Mouse (Mus musculus): Measurements from ENCODE around the gene Rb1.

- TF ChIP-seq USF1 (IDR thresholded peaks at IDR 0.05; ENCODE audit: low read depth) (no peak), CTCF (IDR thresholded peaks at IDR 0.05; ENCODE audit: control insufficient read depth, insufficient read depth, insufficient read length) (no peak), CEBPB (IDR thresholded peaks at IDR 0.05; ENCODE audit: low read depth) (no peak), MYOG (IDR thresholded peaks at IDR 0.05; ENCODE audit: control insufficient read depth, extremely low read depth, insufficient read length) (no peak)
Observed at GRCm38 (mm10) chr14:73313396-73313795, 12.2 kb downstream of the Rb1 start.

Data from C2C12 (cell line).